Mouse (Mus musculus): ENCODE data around the gene Tnfrsf21.

DNA sequence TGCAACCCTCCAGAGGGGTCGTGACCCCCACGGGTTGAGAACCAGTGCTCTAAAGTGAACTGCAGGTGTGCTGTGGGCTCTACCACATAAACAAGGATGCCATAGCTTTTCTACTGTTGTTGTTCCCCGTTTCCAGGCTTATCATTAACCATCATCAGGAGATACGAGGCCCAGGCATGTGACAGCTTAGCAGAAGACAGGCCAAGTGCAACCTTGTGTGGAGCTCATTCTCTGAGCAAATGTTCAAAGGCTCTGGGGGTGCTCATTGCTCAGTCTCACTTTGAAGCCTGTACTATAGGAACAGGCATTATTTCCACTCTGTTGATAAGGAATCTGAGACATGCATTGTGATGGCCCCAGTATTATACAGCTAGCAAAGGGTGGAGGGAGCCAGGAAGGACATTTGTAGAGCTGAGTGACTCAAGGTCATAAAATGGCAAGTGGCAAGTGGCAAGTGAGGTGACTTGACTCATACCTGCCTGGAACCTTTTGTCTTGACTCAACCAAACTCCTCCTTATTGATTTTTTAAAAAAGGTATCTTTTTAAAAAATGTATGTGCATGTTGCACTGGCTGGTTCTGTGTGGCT is 80.8 kb downstream of the Tnfrsf21 start:
- TF ChIP-seq POLR2A (IDR thresholded peaks at IDR 0.05; ENCODE audit: borderline replicate concordance, extremely low read depth, insufficient read depth, insufficient read length, poor library complexity, severe bottlenecking) (no peak), CTCF (IDR thresholded peaks at IDR 0.05; ENCODE audit: borderline replicate concordance, extremely low read depth, insufficient read depth, insufficient read length) (no peak)
